Mouse (Mus musculus) neural tube, embryonic 10.5 days (tissue): ENCODE measurements around the gene Csf2rb2.
"Not testable (repeated sequence)": the region's sequence is repeated elsewhere in the genome, so short reads cannot be mapped to it uniquely, and the experiment has no call there.

Experiments used
- DNase-seq: peaks from one replicate; pipeline ENCODE4 v3.0.0-alpha.2; 2017; ENCODE audit warnings: low spot score; ENCODE audit errors: extremely low spot score

Gene Csf2rb2

DNA sequence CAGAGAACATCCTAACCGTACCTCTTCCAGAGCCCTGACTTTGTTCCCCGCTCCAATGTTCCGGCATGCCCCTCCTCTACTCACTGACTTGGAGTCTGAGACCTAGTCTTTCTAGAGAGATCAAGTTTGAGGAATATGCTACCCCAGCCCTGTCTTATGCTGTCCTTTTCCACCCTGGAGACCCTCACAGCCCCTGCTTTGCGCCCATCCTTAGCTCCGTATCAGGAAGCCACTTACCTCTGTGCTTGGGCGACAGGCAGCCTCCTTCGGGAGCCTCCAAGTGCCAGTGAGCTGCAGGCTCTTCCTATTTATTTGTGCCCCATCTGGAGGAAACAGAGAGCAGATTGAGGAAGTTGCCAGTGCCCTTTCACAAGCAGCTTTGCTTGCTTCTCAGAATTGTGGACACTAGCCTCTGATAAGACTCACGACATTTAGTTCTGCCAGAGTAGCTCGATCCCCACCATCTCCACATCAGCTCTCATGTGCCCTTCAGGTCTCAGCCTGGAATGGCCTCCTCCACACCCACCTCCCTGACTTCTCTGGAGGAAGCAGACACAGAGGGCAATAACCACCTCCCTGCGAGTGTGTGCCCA lies at the start of gene Csf2rb2:
TSS of gene Csf2rb2 (minus strand) at position 381 of the 593 bp plus-strand sequence.
- no peak for DNase-seq

DNA sequence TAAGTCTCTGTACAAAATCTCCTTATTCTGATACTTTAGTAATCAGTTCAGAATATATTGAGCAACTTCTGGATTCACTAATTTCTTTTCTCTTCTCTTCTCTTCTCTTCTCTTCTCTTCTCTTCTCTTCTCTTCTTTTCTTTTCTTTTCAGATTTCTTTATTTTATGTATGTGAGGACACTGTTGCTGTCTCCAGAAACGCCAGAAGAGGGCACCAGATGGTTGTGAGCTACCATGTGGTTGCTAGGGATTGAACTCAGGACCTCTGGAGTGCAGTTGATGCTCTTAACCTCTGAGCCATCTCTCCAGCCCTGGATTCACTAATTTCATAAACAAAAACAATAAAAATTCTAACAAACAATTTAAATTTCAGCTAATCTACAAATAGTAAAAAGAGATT lies 49.4 kb upstream of the Csf2rb2 start:
- DNase-seq: peak; percentile 30

DNA sequence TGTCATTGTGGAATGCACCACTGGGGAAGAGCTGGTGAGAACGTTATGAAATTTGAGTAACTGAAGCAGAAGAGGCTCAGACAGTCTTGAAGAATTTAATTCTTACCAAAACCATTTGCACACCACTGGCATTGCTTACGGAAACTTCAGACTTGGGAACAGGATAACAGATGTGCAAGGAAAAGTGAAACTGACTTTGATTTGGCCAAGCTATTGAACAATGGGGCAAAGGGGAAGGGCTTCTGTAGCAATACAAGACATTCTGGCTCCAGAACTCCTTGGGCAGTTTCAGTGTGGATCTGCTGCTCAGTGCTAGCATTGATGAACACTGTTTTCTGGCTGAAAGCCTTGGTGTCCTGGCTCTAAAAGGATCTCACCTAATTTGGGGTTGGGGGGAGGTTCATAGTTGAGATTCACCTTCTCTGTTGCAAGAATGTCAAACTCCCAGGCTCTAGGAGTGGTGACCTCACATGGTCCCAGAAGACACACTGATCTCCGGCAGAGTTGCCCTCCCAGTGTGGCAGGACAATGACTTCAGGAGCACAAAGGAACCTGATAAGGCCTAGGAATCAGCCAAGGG lies 46.2 kb upstream of the Csf2rb2 start:
- no peak for DNase-seq

DNA sequence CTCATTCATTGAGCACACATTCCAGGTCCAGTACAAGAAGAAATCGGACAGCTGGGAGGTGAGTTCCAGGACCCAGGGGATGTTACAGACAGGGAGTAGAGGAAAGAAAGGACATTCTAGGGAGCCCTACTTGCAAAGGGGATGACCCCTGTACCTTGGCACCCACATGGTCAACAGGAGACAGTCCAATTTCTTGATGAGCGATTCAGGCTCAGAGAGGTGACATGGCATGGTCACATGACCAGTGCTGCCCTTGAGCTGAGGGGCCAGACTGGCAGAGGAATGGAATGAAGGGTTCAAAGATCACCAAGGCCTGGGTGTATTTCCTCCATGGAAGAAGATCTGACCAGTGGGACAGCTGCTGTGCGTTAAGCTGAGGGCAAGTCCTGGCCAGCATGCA lies 39.0 kb upstream of the Csf2rb2 start:
- no peak for DNase-seq

DNA sequence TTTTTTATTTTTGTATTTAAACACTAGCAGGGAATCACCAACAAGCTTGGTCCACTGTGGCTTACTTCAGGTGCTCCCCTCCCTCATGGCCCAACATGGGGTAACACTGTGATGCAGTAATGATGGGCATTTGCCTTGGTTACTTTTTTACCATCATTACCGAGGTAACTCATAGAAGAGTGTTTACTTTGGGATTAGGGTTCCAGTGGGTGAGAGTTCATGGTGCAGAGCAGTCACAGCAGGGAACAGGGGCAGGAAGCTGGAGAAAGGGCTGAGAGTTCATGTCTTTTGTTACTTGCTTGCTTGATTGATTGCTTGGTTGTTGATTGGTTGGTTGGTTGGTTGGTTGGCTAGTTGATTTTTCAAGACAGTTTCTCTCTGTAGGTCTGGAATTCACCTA lies 38.2 kb upstream of the Csf2rb2 start:
- no peak for DNase-seq

DNA sequence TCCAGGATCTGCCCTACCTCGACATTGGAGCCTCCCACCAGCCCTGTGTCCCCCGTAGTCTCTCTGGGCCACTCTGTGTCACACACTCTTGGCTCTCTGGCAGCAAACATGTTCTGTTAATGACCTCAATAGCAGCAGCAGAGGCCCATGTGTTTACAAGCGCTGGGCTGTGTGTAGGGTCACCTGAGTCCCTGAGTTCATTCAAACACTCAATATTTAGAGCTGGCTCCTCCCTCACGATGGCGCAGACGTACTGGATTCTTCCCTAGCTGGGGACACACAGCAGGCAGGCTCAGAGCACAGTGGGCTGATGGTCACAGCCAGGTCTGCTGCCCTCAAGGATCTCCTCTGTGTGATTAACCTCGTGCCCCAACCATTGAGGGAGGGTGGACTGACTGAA lies 35.4 kb upstream of the Csf2rb2 start:
- DNase-seq: not testable (repeated sequence)

DNA sequence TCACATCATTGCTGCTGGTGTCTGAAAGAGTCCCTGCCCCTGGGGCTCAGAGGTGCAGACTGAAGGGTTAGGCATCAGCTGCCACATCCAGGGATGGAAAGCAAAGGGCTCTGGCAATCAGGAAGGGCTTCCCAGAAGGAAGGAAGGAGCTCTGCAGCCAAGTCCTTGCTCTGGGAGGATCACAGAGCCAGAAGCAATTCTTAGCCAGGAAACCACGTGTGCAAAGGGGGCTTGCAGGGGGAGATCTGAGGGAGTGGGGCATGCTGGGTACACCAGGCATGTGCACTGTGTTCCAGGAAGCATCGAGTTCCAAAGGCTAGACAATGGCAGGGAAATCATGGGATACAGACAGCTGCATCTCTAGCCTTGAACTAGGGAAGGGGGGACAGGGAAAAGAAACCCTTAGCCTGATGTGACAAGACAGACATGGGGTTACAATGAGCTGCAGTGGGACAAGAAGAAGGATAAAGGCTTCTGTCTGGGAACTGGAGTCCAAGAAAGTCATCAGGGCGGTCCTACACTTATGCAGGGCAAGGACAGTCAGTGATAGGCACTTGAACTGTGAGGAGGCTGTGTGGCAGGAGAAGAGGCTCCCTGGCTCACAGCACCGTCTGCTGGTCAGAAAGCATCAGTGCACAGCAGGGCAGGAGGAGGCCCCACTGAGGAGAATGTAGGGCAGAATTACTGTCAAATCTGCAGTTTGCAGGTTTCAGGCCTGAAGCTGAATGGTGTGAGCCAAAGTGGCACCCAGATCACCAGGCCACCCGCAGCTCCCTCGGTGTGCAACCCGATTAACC lies 34.3 kb upstream of the Csf2rb2 start:
- peak; percentile 37 for DNase-seq

DNA sequence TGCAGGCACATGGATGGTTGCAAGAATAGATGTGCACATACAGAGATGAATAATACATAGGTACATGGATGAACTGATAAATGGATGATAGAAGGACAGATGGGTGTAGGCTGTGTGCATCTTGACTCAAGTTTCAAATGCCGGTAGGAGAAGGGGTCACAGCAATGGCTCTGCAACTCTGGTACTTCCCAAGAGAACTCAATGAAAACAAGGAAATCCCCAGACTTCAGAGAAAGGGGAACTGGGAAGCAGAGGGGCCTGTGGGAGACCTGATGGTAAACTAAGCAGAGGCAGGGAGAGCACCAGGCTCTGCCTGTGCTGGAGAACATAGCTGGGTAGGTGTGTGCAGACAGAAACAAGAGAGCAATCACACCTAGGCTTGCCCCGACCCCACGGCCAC lies 28.9 kb upstream of the Csf2rb2 start:
- no peak for DNase-seq

DNA sequence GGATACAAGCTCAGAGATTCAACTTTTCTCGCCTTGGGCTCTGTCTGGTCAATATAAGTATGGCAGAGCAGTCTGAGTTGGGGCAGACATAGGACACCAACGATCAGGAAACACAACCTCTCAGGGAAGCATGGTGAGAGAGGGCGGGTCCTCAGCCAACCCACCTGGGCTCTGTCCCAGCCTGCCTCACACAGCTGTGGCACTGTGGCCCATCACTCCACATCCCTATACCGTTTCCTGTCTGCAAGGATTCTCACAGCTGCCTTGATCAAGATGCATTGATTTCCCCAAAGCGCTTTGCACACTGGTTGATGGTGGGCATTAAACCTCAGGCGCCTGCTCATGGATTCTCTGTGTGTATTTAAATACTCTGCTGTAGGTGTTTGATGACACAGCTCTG lies 27.5 kb upstream of the Csf2rb2 start:
- no peak for DNase-seq

DNA sequence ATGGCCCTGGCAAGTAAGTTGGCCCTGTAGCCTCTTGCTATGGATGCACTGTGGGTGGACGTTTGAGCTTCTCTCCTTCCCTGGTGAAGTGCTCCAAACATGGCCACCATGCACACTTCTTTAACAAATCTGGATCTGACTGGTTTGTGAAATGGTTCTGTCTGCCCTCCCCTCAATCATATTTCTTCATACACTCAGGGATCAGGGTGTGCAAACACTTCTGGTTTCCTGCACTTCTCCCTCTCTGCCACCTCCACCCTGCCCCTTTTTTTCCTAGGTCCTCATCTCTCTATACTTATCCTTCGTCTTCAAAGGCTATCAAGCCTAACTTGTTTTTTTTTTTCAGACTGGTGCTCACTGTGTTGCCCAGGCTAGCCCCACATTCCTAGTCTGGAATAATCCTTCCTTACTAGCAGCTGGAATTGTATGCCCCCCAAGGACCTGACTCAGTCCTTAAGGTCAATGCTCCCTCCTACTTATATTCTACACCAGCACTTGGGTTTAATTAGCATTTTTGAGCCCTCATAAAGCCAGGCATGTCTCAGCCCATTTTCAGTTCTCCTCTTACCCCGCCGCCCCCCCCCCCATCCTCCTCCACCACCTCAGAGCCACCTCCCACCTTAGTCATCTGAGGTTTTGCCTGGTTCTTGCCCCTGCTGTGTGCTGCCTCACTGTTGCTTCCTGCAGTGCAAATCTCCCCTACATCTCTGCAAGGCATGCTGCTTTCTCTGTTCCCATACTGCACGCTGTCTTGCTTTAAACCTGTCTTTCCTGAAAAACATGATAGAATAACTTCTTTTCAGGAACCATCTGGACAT lies 26.2 kb upstream of the Csf2rb2 start:
- DNase-seq: no peak

DNA sequence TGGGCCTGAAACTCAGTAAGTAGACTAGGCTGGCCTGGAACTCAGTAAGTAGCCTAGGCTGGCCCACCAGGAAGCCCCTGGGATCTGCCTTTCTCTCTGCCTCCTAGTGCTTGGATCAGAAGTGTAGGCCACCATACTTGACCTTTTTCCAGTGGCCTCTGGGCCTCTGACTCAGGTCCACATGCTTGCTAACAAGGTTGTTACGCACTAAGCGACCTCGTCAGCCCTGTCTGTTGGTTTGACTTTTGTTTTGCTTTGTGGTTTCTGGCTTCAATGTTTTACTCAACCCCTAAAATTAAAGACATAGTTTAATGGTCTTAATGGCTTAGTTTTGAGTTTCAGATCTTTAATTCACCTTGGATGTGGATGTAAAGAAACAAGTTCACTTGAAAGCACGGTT lies 25.2 kb upstream of the Csf2rb2 start:
- no peak for DNase-seq

DNA sequence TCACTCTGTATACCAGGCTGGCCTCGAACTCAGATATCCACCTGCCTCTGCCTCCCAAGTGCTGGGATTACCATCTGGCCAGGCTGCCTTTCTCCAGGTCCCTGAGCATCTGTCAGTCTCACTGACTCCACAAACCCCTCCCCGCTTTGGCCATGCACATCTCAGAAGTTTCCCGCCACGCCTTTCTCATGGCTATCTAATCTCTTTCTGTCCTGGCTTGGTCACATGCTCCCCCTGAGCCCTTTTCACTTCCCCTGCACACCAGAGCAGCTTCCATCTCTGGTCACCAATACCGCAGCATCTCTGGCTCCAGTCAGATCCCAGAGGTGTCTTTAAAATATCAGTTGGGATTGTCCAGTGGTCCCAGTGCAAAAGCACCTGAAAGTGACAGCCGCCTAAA lies 24.5 kb upstream of the Csf2rb2 start:
- not testable (repeated sequence) for DNase-seq

DNA sequence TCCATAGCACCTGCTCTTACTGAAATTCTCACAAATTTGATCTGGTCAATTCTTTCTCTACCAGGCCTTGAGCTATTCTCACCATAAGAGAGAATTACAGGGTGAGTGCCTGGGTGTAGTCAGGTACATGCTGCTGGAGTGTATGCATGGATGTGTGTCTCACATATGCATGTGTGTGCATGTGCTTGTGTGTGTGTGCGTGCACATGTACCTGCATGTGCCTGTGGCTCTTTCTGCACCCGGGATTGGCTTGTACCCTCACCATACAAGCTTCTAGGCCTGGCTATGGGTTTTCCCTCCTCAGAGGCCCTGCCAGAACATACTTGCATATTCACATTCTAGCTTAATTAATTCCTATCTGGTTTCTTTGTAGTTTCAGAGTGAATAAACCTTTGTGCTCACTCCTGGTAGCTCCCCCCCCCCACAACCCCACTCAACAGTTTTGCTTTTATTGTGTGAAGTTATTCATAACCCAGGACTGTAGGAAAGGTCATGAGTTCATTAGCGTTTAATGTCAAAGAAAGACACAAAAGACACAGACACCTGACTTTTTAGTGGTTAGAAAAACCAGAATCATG lies 23.1 kb upstream of the Csf2rb2 start:
- no peak for DNase-seq

DNA sequence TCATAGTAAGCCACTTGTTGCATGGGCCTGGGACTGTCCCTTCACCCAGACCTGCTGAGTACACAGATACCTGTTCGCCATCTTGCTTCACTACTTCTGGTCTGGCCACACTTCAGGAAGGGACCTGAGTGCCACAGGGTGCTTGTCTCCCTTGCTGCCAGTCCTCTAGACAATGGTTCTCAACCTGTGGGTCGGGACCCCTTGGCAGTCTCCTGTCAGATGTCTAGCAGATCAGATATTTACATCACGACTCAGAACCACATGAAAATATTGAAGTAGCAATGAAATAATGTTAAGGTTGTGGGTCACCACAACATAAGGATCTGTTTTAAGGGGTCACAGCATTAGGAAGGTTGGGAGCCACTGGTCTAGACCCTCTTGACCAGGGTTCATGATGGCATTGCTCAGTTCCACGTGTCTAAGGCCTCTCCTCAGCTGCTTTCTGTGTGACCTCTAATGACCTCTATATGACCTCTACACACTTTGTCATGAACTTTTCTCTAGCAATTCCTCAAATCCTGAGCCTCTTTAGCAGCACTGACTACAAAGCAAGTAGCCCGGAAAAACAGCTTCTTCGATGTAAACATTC lies 22.3 kb upstream of the Csf2rb2 start:
- DNase-seq: not testable (repeated sequence)

DNA sequence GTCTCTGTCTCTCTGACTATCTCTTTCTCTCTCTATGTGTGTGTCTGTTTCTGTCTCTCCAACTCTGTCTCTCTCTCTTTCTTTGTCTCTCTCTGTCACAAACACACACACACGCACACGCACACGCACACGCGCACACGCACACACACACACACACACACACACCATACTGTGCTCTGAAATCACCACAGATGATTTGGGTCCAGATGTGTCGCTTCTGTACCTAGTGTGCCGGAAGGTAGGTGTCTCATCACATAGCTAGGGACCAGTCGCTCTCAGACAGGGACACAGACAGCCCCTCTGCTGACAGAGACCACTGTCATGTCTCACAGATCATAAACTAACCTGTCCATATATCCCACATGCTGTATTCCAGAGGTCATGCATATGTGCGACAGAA lies 21.2 kb upstream of the Csf2rb2 start:
- DNase-seq: no peak

DNA sequence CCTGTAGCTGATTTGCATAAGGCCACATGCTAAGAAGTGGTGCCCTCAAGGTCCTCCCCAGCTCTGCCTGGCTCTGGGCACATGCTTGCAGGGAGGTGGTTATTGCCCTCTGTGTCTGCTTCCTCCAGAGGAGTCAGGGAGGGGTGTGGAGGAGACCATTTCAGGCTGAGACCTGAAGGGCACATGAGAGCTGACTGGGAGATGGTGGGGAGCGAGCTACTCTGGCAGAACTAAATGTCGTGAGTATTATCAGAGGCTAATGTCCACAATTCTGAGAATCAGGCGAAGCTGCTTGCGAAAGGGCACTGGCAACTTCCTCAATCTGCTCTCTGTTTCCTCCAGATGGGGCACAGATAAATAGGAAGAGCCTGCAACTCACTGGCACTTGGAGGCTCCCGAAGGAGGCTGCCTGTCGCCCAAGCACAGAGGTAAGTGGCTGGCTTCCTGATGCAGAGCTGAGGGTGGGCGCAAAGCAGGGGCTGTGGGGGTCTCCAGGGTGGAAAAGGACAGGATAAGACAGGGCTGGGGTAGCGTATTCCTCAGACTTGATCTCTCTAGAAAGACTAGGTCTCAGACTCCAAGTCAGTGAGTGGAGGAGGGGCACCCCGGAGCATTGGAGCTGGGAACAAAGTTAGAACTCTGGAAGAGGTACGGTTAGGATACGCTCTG lies 20.3 kb upstream of the Csf2rb2 start, which contains the start of gene Csf2rb:
TSS of gene Csf2rb (plus strand) at position 82 of the 669 bp plus-strand sequence.
- DNase-seq: no peak

DNA sequence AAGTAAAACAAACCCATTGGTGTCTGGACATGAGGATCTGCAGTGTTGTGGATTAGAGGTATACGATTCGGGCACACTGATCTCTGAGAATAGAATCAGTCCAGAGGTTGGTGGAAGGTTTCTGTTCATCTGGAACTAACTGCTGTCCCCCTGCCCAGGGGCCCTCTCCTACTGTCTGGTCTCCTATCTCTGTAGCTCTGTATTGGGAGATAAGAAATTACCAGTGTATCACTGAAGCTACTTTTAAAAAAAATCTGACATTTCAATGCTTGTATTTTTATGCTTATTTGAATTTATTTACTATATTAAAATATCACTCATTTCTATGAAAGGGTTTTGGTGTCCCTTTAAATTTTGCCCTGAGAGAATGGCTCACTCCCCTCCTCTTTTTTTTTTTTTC lies 18.8 kb upstream of the Csf2rb2 start:
- no peak for DNase-seq

DNA sequence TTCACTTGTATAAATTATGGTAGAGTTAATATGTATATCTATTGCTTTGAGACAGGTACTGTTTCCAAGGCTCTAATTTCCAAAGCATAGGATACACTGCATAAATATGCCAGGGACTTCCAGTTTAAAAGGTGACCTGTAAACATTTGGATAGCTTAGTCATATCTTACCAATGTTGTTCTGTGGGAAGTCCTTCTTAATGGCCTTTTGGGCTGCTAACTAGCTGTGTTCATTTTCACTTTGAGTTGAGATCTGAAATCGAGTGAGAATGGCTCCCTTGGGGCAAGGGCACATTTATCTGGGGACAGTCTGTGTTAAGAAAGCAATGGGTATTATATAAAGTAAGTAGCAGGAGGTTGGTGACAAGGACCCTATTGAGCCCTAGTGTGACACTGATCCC lies 17.8 kb upstream of the Csf2rb2 start:
- DNase-seq: no peak

DNA sequence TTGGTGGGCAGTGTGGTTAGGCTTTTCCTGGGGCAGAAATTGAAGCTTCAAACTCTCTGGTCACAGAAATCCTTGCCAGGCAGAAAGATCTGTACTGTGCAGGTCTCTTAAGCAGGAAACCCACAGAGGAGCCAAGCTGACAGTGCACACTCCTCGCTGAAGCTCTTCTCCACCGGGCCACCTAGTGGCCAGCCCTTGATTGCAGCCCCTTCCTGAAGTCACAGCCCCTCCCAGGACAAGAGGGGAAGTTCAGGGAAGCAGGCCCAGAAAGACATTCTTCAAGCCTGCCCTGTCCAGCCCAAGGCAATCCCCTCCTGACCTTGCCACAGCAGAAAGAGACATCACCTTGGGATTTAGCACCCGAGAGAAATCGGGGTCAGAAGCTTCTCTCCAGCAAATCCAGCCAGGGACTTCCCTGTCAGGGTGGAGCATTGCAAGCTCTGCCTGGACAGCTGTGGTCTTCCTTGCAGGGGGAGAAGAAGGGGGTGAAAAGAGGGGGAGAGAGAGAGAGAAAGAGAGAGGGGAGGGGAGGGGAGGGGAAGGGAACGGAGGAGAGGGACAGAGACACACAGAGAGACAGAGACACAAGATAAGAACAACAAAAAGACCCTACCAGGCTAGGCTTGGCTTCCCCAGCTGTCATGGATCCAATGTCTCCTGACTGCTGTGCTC lies 15.4 kb upstream of the Csf2rb2 start:
- peak; percentile 63 for DNase-seq
